Mouse (Mus musculus) pancreas, adult 10 weeks (tissue): ENCODE data around the gene Polr2c. TPM values are rescaled to one million over a fixed set of nuclear protein-coding genes. Genes with fewer than 3 reads are reported as not detected.

Experiments
- polyA plus RNA-seq: library from polyadenylated mRNA; stranded (reverse); fragments of 350-450 nt; fragmentation: Illumina TruSeq; extraction: RNeasy Lipid Tissue Mini Kit (QIAGEN cat#74804); gene quantifications from one replicate; pipeline ENCODE4 v1.2.3, GENCODE M21; 2015; ENCODE audit warnings: low read depth, low replicate concordance; ENCODE audit not compliant: insufficient read depth

Polr2c gene
- 12.7 TPM for polyA plus RNA-seq

GRCm38 (mm10) chr8:94857346-94858173 is at the start of gene Polr2c:
Gene Polr2c, plus strand, starts transcription at chr8:94857450.

GRCm38 (mm10) chr8:94810153-94810552 is 47.1 kb upstream of the Polr2c start, which contains the start of gene Ccl17:
Gene Ccl17, plus strand, starts transcription at chr8:94810453.

GRCm38 (mm10) chr8:94837662-94838574 is 19.3 kb upstream of the Polr2c start, which contains the start of the genes Coq9 and Ciapin1:
Gene Coq9, plus strand, starts transcription at chr8:94838321.
Gene Ciapin1, minus strand, starts transcription at chr8:94838358.

GRCm38 (mm10) chr8:94876197-94876730 is 19.0 kb downstream of the Polr2c start, which contains the start of gene Dok4:
Gene Dok4, minus strand, starts transcription at chr8:94876330.

GRCm38 (mm10) chr8:94917851-94918495 is 60.7 kb downstream of the Polr2c start, which contains the start of gene Ccdc102a:
Gene Ccdc102a, minus strand, starts transcription at chr8:94918098.

Other genes starting within 250 kb of the Polr2c start
- 18.1 TPM for gene Arl2bp, start 190.8 kb upstream of the Polr2c start, polyA plus RNA-seq
- gene Pllp, start 161.2 kb upstream of the Polr2c start, polyA plus RNA-seq = not detected
- not detected for gene Ccl22, start 111.9 kb upstream of the Polr2c start, polyA plus RNA-seq
- 5.9 TPM for gene Cx3cl1, start 85.4 kb upstream of the Polr2c start, polyA plus RNA-seq
- not detected for gene Ccl17, start 47.0 kb upstream of the Polr2c start, polyA plus RNA-seq
- 24.9 TPM for gene Coq9, start 19.1 kb upstream of the Polr2c start, polyA plus RNA-seq
- 8.0 TPM for gene Ciapin1, start 19.1 kb upstream of the Polr2c start, polyA plus RNA-seq
- gene Dok4, start 18.9 kb downstream of the Polr2c start, polyA plus RNA-seq = 6.9 TPM
- 2.3 TPM for gene Ccdc102a, start 60.6 kb downstream of the Polr2c start, polyA plus RNA-seq
- gene Adgrg5, start 66.2 kb downstream of the Polr2c start, polyA plus RNA-seq = 0.39 TPM
- gene Adgrg1, start 117.3 kb downstream of the Polr2c start, polyA plus RNA-seq = 21.1 TPM
- gene Adgrg3, start 160.2 kb downstream of the Polr2c start, polyA plus RNA-seq = 3.5 TPM
- gene Drc7, start 197.7 kb downstream of the Polr2c start, polyA plus RNA-seq = not detected
- 3.3 TPM for gene Katnb1, start 223.7 kb downstream of the Polr2c start, polyA plus RNA-seq